Mouse (Mus musculus) adrenal gland (tissue): ENCODE results near the gene Cdk11b.
"Not testable (repeated sequence)": the region's sequence is repeated elsewhere in the genome, so short reads cannot be mapped to it uniquely, and the experiment has no call there.

ENCODE experiments used
- intact Hi-C: fragments of 180-260 bp; cut with DNase I; formaldehyde crosslinking; loops from one replicate; pipeline ENCODE4 v1.15.1; 2025

Gene Cdk11b

DNA sequence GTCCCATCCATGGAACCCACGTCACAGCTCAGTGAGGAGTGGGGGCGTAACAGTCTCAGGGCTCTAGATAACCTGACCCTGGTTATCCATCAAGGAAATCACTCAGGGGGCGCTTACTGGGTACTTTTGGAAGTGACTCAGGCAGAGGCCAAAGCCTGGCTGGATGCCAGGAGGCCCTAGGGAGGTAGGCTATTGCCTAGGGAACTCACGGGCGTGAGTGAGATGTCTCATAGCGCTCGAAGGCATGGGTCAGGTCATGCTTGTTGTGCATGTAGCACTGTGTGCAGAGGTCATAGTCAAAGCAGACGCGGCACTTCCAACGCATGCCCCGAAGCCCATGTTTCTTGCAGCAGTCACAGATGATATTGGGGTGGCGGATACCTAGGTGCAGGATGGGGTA is 36.0 kb downstream of the Cdk11b start:
- intact Hi-C loops = no loop called here

DNA sequence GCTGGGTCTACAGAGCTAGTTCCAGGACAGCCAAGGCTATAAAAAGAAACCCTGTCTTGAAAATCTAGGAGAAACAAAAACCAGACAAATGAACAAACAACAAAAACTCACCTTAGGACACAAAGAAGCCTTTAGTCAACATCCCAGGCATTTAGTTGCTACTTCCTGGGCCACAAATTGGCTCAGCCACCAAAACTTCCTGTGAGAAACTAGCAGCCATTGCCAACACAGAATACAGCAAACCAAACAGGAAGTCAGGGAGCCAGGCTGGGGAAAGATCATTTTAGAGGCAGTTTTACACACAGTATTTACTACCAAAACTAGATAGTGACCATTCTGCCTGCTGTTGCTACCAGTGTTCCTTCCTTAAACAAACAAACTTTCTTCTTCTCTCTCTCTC is 42.2 kb downstream of the Cdk11b start:
- intact Hi-C loops = no loop called here

GRCm38 (mm10) chr4:155668689-155669597 is 44.3 kb downstream of the Cdk11b start, which contains the start of gene Mib2:
Gene Mib2 (minus strand): TSS chr4:155669198.
- intact Hi-C loops = no loop called here

DNA sequence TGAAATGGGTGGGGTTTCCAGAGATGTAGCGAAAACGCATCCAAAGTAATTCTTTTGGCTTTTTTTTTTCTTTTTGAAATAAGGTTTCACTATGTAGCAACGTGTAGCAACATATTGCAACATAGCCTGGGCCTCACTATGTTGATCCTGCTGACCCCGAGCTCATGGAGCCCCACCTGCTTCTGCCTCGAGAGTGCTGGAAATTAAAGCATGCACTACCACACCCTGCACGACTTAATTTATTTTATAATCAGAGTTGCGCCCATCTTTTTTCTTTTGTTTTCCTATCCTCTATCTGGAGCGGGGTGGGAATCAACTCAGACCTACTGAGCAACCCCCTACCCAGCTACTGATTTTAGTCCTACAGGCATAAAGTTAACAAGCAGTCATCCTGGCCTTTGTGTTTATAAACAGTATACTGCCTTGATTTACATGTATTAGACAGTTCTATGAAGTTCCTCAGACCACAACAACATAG is 45.0 kb downstream of the Cdk11b start:
- intact Hi-C loops = no loop called here

DNA sequence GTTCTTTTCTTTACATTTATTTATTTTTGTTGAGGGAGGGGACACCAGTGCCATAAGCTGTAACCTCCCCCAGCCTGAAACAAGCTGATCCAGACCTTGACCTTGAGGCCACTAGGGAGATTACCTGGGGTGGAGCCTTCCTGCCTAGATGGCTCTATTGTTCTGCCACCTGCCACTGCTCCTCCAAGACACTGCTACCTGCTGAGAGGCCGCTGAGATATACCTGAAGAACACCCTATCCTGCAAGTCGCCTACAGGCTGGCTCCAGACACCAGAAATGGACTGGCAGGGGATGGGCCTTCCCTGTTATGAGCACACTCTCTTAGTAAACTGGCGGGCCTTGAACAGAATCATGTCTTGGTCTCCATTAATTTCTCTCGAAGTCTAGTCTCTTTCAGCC is 45.6 kb downstream of the Cdk11b start:
- intact Hi-C loops = not testable (repeated sequence)

DNA sequence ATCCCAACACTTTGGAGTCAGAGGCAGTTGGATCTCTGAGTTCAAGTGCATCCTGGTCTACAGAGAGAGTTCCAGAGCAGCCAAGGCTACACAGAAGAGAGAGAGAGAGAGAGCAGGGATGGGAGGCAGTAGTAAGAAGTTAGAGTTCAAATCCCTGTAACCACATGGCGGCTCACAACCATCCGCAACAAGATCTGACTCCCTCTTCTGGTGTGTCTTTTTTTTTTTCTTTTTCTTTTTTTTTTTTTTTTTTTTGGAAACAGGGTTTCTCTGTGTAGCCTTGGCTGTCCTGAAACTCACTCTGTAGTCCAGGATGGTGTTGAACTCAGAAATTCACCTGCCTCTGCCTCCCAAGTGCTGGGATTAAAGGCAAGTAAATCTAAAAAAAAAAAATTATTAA is 47.4 kb downstream of the Cdk11b start:
- intact Hi-C loops = no loop called here

- intact Hi-C loops = no loop called here
These were observed 51.3 kb downstream of the Cdk11b start for GRCm38 (mm10) chr4:155675991-155676390.

DNA sequence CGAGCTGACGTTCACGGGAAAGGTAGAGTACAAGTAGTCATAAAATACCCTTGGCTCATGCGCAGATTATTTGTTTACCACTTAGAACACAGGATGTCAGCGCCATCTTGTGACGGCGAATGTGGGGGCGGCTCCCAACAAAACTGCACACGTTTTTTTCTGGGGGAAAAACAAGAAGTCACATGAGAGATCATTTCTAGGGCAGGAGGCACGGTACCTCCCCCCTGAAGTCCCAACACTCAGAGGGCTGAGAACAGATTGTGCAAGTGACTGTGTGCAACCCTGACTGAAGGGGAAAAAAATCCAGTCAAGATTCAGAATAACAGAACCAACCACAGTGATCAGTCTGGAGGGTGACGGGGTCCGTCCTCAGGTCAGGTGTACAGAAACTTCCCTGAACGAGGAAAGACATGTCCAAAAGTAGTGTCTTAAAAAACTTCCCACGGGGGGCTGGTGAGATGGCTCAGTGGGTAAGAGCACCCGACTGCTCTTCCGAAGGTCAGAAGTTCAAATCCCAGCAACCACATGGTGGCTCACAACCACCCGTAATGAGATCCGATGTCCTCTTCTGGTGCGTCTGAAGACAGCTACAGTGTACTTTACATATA is 59.1 kb downstream of the Cdk11b start:
- intact Hi-C loops = not testable (repeated sequence)

DNA sequence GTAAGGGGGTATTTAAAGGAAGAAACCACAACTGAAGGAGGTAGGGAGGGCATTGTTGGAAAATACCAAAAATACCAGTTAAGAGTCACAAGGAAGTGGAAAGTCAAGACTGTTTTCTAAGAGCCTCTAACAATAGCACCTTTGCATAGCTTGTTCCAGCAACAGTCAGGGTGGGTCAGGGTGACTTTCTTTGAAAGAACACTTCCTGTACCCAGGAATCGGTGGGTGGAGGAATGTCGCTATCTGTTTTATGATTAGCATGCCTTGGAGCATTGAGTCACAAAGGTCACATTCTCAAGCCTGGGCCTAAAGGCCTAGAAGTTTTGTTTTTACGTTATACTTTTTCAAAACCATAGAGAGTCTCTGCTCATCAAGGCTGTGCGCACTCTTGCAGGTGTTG is 63.1 kb downstream of the Cdk11b start:
- intact Hi-C loops = not testable (repeated sequence)

DNA sequence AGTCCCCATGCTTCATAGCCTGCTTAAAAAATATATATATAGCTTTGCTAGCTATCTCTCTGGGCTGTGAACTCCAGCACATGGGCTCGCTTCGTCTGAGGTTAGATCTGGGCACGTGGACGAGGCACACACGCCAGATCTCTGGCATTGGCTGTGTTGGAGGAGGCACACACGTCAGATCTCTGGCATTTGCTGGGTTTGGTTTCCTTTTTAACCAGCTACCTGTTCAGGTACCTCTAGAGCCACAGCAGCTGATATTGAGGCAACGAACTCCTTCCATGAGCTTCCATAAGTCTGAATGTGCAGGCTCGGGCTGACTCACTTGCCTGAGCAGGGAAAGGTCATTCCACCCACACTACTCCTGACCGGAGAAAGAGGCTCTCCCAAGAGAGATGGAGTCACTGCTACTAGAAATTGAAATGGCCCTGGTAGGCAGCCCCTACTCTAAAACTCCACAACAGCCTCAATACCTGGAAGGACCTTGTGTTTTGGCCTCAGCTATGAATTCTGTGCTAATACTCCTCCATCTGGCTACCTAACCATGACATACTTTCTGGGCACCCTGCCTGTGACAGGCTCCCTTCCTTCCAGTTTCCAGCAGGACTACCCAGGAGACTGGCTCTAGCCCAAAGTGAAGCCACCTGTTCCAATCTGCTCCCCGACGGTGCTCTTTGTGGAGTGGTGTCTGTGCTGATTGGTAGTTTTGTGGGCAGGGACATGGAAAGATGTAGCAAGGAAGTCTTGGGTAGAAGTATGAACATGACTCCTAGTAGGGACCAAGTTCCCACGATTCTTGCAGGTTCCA is 66.1 kb downstream of the Cdk11b start:
- intact Hi-C loops = loop anchor here (10.0 kb wide), 1 partner anchor 206 kb away; no protein-coding TSS in a partner anchor

DNA sequence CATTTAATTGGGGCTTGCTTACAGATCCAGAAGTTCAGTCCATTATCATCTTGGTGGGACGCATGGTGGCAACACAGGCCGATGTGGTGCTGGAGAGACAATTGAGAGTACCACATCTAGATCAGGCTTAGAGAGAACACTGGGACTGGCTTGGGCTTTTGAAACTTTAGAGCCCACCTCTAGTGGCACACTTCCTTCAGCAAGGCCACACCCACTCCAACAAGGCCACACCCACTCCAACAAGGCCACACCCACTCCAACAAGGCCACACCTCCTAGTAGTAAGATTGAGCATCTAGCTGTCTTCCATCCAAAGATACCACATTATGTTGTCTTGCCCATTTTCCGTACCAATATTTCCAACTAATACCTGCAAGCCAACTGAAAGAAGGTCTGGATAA is 67.8 kb downstream of the Cdk11b start:
- intact Hi-C loops = loop anchor here (10.0 kb wide), 1 partner anchor 208 kb away; no protein-coding TSS in a partner anchor

GRCm38 (mm10) chr4:155694111-155694481 is 69.4 kb downstream of the Cdk11b start, which contains the start of gene Fndc10:
Gene Fndc10 (plus strand): TSS chr4:155694342.
- intact Hi-C loops = loop anchor here (10.0 kb wide), 1 partner anchor 209 kb away; no protein-coding TSS in a partner anchor

DNA sequence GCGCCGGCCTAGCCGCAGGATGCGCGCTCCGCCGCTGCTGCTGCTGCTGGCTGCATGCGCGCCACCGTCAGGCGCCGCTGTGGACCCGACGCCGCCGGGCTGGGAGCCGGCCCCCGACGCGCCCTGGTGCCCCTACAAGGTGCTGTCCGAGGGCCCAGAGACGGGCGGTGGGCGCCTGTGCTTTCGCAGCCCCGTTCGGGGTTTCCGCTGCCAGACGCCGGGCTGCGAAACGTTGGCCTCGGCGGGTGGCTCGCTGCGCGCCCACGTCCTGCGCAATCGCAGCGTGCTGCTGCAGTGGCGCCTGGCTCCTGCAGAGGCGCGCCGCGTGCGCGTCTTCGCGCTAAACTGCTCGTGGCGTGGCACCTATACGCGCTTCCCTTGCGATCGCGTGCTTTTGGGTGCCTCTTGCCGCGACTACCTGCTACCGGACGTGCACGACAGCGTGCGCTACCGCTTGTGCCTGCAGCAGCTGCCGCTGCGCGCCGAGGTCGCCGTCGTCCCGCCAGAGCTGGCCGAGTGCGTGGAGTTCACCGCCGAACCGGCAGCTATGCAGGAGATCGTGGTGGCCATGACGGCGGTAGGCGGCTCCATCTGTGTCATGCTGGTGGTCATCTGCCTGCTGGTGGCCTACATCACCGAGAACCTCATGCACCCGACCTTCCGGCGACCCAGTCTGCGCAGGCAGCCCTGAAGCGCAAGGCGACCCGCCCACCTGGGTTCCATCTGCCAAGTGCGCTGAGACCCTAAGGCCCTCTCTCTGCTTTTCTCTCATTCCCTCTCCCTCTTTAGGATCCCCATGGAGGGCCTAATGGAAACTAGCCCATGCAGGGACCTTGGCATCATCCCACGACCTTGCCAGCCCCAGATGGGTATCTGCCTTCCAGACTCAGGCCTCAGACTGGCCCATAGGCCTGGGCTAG is 70.1 kb downstream of the Cdk11b start:
- intact Hi-C loops = loop anchor here (10.0 kb wide), 1 partner anchor 210 kb away; no protein-coding TSS in a partner anchor

DNA sequence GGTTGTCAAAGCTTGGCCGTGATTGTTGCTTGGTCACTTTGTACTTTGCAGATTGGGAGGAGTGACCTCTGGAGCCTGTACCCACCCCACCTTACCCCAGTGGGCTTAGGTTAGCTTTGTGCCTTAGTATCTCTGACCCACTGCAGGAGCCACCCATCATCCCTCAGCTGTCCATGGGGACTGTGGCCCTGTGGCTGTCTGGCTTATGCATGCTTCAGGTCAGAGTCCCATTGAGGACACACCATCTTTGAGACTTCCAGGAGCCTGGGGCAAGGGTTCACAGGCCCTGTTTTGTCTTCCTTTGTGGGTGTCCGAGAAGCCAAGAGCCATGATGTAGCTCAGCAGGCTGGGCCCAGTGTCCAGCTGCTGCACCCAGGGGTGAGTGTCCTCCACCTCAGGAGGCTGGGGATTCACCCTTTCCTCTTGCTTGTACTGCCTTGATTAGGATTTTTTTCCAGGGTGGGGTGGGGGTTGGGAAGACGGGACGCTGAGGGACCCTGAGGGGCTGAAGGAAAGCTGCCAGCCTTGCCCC is 70.9 kb downstream of the Cdk11b start:
- intact Hi-C loops = loop anchor here (10.0 kb wide), 1 partner anchor 211 kb away; no protein-coding TSS in a partner anchor

DNA sequence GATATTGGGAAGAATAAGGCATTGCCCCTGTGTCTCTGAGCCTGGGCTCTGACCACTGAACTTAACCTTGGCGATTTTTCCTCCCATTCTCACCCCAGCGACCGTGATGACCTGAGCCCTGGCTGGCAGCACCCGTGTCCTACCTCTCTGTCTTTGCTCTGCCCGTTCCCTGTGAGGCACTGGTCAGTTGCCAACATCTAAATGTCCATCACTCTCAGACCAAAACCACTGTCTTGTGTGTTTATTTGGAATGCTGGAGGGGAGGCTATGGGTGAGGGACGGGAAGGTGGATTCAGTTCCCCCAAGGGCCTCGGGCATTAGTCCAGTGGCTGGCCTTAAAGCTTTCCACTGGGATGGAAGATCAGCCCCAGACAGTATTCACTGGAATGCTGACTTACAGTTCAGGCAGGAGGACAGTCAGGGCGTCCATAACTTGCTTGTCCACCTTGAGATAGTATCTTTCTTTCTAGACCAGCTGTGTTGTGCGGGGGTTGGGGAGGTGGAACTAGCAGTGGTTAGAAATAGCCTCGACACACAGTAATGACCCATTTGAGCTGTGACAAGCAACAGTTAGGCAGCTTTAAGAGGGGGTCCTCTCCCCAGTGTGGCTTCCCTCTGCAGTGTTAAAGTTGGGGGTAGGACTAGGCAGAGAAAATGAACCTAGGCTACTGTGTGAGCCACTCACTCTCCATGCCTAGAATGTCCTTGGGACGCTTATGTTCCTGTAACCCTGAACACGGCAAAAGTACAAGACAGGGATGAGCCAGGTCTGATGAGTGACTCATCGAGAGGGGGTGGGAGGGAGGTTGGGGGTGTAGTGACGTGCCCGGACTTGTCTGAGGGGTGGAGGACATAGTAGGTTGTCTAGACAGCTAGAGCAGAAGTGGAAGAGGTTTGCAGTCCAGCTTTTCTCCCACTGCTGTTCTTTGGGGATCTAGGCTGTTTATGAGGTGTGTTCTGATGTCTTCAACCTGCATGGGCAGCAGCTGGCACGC is 71.9 kb downstream of the Cdk11b start:
- intact Hi-C loops = loop anchor here (10.0 kb wide), 1 partner anchor 212 kb away; no protein-coding TSS in a partner anchor
